Mouse (Mus musculus) E14TG2a.4 (cell line): ENCODE data around the gene Klhdc8b.

Experiments
- CTCF ChIP-seq: conservative IDR thresholded peaks from 2 replicates; pipeline ENCODE4 v1.5.1; 2014; ENCODE audit warnings: low read length
- POU5F1 ChIP-seq: IDR thresholded peaks from 2 replicates; pipeline ENCODE4 v1.6.1; 2014; ENCODE audit warnings: low read length, borderline replicate concordance

DNA sequence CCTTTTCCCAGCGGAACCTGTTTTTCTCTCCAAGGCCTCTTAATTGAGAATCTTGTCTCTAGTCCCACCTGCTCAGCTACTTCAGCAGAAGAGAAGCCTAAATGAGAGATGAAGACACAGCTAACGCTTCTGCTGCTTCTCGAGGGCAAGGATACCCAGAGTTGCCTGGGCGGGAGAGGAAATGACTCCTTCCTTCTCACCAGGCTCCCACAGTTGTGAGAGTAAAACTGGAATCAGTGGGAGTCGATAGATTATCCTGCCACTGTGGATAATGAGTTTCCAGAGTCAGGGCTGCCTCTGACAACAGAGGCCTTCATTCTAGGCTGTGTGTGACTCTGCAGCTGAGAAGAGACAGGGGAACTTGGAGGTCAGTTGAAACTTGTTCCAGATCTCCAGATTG, 20.9 kb downstream of the Klhdc8b start:
- TF ChIP-seq CTCF (no peak), POU5F1 (no peak)
